Mouse (Mus musculus): ENCODE measurements around the gene Gm10717.
"Not testable (repeated sequence)": the region's sequence is repeated elsewhere in the genome, so short reads cannot be mapped to it uniquely, and the experiment has no call there.

Gm10717 gene

DNA sequence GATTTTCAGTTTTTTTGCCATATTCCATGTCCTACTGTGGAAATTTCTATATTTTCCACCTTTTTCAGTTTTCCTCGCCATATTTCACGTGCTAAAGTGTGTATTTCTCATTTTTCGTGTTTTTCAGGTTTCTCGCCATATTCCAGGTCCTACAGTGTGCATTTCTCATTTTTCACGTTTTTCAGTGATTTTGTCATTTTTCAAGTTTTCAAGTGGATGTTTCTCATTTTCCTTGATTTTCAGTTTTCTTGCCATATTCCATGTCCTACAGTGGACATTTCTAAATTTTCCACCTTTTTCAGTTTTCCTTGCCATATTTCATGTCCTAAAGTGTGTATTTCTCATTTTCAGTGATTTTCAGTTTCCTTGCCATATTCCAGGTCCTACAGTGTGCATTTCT is 919 bp downstream of the Gm10717 start:
- DNase-seq = not testable (repeated sequence)

DNA sequence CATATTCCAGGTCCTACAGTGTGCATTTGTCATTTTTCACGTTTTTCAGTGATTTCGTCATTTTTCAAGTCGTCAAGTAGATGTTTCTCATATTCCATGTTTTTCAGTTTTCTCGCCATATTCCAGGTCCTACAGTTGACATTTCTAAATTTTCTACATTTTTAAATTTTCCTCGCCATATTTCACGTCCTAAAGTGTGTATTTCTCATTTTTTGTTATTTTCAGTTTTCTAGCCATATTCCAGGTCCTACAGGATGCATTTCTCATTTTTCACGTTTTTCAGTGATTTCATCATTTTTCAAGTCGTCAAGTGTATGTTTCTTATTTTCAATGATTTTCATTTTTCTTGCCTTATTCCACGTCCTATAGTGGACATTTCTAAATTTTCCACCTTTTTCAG is 1.5 kb downstream of the Gm10717 start:
- not testable (repeated sequence) for DNase-seq

DNA sequence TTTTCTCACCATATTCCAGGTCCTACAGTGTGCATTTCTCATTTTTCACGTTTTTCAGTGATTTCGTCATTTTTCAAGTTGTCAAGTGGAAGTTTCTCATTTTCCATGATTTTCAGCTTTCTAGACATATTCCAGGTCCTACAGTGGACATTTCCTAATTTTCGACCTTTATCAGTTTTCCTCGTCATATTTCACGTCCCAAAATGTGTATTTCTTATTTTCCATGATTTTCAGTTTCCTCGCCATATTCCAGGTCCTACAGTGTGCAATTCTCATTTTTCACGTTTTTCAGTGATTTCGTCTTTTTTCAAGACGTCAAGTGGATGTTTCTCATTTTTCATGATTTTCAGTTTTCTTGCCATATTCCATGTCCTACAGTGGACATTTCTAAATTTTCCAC is 2.0 kb downstream of the Gm10717 start:
- DNase-seq = not testable (repeated sequence)

DNA sequence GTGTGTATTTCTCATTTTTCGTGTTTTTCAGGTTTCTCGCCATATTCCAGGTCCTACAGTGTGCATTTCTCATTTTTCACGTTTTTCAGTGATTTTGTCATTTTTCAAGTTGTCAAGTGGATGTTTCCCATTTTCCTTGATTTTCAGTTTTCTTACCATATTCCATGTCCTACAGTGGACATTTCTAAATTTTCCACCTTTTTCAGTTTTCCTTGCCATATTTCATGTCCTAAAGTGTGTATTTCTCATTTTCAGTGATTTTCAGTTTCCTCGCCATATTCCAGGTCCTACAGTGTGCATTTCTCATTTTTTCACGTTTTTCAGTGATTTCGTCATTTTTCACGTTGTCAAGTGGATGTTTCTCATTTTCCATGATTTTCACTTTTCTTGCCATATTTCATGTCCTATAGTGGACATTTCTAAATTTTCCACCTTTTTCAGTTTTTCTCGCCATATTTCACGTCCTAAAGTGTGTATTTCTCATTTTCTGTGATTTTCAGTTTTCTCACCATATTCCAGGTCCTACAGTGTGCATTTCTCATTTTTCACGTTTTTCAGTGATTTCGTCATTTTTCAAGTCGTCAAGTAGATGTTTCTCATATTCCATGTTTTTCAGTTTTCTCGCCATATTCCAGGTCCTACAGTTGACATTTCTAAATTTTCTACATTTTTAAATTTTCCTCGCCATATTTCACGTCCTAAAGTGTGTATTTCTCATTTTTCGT is 4.2 kb downstream of the Gm10717 start:
- peak; percentile 17 for DNase-seq

DNA sequence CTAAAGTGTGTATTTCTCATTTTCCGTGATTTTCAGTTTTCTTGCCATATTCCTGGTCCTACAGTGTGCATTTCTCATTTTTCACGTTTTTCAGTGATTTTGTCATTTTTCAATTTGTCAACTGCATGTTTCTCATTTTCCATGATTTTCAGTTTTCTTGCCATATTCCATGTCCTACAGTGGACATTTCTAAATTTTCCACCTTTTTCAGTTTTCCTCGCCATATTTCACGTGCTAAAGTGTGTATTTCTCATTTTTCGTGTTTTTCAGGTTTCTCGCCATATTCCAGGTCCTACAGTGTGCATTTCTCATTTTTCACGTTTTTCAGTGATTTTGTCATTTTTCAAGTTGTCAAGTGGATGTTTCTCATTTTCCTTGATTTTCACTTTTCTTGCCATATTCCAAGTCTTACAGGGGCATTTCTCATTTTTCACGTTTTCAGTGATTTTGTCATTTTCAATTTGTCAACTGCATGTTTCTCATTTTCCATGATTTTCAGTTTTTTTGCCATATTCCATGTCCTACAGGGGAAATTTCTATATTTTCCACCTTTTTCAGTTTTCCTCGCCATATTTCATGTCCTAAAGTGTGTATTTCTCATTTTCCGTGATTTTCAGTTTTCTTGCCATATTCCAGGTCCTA is 5.6 kb downstream of the Gm10717 start:
- not testable (repeated sequence) for DNase-seq

DNA sequence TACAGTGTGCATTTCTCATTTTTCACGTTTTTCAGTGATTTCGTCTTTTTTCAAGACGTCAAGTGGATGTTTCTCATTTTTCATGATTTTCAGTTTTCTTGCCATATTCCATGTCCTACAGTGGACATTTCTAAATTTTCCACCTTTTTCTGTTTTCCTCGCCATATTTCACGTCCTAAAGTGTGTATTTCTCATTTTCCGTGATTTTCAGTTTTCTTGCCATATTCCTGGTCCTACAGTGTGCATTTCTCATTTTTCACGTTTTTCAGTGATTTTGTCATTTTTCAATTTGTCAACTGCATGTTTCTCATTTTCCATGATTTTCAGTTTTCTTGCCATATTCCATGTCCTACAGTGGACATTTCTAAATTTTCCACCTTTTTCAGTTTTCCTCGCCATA is 9.1 kb downstream of the Gm10717 start, which contains the start of gene Gm17535:
Gm17535 (plus strand) TSS at position 301 of the 400 bp plus-strand sequence.
- DNase-seq = not testable (repeated sequence)

DNA sequence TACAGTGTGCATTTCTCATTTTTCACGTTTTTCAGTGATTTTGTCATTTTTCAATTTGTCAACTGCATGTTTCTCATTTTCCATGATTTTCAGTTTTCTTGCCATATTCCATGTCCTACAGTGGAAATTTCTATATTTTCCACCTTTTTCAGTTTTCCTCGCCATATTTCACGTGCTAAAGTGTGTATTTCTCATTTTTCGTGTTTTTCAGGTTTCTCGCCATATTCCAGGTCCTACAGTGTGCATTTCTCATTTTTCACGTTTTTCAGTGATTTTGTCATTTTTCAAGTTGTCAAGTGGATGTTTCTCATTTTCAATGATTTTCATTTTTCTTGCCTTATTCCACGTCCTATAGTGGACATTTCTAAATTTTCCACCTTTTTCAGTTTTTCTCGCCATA is 11.4 kb downstream of the Gm10717 start, which contains the start of gene Gm10715:
Gm10715 (plus strand) TSS at position 301 of the 400 bp plus-strand sequence.
- DNase-seq = not testable (repeated sequence)

DNA sequence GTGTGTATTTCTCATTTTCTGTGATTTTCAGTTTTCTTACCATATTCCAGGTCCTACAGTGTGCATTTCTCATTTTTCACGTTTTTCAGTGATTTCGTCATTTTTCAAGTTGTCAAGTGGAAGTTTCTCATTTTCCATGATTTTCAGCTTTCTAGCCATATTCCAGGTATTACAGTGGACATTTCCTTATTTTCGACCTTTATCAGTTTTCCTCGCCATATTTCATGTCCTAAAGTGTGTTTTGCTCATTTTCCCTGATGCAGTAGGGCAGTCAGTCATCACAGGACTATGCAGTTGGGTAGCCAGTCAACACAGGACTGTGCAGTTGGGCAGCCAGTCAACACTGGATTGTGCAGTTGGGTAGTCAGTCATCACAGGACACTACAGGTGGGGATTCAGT is 12.9 kb downstream of the Gm10717 start:
- DNase-seq = not testable (repeated sequence)

Data from cerebellum, adult 9-11 months (tissue).